Mouse (Mus musculus) granulocyte monocyte progenitor cell, adult 5-6 weeks (primary cell): ENCODE data around the gene Nfyb. TPM values are rescaled to one million over a fixed set of nuclear protein-coding genes. Genes with fewer than 3 reads are reported as not detected.
A peak's percentile ranks its signal among the peaks of the same experiment; 100 is the strongest.

Experiments
- ATAC-seq: replicated peaks from 2 replicates; pipeline ENCODE4 v1.8.0; 2016; ENCODE audit warnings: mild to moderate bottlenecking, moderate TSS enrichment, inconsistent platforms; ENCODE audit not compliant: poor library complexity, severe bottlenecking
- total RNA-seq, 2 experiments: library from RNA; stranded (forward) in 1 of 2; stranded (reverse) in 1 of 2; fragments of 200-712, 200-1000 nt in 1 of 2; fragments of >200 nt in 1 of 2; fragmentation: Nextera tagmentation in 1 of 2; gene quantifications; 2 replicates each; pipeline ENCODE4 v1.2.3; 2014 to 2017

The Nfyb gene
- total RNA-seq (2014; fragmentation: Nextera tagmentation) (27.2 and 41.6 TPM in 2 replicates), total RNA-seq (2017) (68.1 and 75.2 TPM in 2 replicates)

DNA sequence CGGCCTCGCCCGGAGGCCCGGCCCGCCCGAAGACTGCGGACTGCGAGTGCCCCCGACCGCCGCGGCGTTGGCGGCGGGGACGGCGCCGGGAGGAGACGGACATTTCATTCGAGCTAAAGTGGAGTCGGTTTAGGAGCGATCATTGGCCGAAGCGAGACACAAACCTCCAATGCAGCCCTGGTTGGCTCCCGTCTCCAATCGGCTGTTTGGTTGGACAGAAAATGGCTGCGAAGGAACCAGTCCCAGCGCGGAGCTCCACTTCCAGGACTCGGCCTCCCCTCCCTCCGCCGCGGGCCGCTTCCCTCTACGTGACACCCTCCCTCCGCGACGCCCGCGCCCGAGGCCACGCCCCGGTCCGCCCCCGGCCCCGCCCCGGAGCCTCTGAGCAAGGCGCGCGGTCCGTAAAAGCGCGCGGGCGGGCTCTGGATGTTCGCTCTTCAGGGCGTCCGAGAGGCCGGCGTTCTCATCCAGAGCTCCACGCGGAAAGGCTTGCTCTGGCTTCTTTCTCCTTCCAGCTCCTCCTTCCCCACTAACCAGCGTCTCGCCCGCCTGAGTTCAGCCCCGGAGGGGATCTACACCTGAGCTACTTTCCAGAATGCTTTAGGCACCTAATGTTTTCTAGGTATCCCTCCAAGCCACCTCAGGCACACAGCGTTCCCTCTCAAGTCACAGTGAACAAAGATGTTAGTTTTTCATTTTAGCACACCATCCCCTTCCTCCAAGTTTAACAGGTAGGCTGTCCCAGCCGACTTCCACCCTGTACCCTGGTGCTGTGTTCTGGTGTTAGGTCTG is at the start of gene Nfyb:
Gene Nfyb (minus strand): TSS at position 305 of the 792 bp plus-strand sequence.
- ATAC-seq = peak; percentile 97

DNA sequence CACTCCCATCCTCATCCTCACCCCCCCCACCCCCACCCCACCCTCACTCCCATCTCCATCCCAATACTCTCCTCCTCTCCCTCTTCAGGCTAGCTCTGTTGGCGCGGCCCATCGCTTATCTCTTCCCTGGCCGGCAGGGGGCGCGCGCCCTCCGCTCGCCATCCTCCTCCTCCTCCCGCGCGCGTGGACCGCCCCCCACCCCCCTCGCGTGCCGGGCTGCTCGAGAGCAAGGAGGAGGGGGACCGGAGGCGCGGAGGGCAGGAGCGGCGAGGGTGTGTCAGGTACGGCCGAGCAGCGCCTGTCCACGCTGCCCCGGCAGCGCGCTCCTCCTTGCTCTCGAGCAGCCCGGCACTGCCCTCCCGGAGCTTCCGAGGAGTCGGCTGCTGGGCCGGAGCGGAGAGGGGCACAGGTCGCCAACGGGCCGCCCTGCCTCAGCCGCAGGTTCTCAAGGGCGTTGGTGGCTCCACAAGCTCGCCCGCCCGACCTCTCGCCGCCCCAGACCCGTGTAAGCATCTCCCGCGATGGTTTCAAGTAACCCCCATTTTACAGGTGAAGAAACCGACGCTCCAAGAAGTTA is 48.0 kb upstream of the Nfyb start:
- peak; percentile 78 for ATAC-seq

DNA sequence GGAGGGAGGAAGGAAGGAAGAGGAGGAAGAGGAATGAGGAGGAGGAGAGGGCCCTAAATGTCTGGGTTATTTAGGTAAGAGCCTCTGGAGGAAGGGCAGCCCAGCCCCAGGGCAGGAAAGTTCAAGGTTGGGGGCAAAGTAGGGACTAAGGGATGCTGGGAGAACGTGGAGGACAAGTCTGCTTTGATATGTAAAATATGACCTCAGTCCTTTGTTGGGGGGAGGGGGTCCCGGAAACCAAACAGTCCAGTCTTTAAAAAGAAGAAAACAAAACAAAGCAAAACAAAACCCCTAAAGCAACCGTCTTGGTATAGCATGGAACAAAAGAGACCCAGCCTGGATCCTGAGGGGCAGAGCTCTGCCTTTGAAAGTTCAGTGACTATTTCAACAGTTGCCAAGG is 45.4 kb upstream of the Nfyb start:
- ATAC-seq = no peak

DNA sequence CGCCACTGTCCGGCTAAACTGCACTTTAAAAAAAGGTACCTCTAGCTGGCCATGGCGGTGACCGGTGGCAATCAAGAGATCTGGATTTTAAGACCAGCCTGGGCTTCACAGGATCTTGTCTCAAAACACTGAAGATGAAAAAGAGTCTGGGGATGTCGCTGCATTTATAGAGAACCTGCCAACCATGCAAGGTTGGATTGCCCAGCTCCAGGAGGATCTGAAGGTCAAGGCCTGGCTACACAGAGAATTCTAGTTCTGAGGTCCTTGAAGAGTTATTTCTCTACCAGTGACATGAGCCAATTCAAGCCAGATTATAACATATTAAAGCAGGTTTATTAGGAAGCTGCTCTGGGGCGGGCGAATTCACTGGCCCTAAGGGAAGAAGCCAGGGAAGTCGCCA is 44.9 kb upstream of the Nfyb start:
- no peak for ATAC-seq

DNA sequence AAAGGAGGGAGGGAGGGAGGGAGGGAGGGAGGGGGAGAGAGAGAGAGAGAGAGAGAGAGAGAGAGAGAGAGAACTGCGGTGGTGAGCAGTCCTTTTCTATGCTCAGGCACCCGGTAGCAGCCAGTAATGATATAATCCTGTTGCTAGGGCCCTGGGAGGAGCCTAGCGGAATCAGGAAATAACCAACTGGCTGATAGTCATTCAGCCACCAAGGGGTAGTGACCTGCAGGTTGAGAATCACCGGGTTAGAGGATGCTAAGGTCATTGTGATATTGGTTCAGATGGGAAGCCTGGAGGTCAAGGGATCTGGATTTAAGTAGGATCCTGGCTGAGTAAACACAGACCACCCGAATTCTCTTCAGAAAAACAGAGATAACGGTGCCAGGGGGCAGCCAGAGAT is 44.2 kb upstream of the Nfyb start:
- ATAC-seq = peak; percentile 53; the same call in 1 of the 2 replicates

DNA sequence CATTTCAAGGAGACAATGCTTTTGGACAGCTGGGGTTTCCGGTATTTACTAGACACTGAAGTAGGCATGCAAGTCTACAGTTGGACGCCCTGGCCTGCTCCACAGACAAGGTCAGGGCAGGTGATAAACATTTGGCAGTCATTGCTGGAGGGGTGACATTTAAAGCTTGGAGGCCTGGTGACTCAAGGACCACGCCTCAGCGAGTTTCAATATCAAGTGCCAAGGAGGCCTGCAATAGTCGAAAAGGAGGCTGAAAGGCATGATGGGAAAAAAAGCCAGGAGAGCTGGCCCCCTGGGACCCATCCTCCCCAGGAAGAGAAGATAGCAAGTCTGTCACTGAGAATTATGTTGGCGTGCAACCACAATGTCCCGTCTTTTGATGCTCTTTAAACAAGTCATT is 43.3 kb upstream of the Nfyb start:
- no peak for ATAC-seq

DNA sequence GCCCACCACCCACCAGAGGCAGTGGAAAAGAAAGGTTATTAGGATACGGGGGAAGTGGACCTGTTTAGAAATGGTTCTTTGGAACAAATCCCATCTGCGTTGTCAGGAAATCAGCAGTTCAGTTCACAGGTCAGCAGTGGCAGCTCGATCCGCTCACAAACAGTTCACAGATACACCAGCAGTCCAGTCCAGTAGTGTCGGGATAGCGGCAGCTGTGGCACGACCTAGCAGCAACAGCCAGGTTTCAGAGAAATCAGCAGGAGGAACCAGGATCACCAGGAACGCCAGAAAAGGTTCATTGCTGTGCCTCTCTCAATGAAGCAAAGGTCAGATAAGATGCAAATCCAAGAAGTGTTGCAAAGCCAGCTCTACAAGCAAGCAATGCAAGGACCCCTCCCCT is 42.5 kb upstream of the Nfyb start:
- no peak for ATAC-seq

DNA sequence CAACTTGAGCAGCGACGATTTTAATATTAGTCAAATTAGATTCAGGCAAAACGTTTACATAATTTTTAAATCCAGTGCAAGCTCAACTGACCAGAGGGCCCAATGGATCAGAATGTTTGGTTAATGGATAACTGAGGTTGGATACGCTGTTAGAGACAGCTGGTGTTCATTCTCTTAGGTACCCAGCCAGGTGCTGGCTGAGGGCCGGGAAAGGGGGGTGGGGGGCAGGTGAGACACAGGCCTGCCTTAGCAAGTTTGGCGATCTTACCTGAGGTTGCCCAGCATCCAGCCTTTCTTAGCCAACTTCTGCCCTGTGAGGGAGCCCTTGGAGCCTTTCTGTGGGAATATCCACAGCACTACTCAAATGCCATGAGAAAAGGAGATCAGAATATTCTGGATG is 41.2 kb upstream of the Nfyb start:
- no peak for ATAC-seq

DNA sequence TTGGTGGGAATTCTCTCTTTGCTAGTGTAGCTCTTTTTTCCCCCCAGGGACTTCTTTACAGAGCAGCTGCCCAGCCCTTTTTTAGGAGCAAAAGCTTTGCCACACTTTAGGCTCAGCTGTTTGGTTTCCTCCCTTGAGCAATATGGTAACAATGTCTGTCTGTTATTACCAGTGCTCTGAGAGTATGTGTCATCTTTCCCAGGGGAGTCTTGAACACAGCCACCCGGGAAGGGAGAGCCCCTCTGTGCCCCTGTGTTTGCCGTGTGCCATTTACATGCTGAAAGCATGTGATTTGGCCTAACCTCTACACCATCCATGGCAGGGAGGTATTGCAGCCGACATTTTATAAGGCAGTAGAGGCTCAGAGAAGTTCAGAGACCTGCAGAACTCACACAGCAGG is 40.5 kb upstream of the Nfyb start:
- no peak for ATAC-seq

DNA sequence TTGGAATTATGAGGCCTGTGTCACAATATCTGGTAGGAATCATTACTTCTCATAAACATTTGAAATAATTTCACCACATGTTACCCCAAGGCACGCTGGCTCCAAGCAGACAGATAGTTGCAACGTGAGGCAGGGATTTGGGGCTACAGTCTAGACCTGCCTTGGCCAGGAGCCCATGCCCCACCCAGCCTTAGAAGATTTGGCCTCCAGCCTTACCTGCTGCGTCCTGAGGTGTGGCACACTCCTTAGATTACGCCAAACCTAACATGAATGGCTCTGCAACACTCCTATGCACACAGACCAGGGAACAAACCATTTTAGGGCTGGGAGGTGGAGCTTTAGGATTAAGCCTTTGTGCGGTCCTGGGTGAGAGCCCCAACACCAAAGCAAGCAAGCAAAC is 36.1 kb upstream of the Nfyb start:
- ATAC-seq = no peak

DNA sequence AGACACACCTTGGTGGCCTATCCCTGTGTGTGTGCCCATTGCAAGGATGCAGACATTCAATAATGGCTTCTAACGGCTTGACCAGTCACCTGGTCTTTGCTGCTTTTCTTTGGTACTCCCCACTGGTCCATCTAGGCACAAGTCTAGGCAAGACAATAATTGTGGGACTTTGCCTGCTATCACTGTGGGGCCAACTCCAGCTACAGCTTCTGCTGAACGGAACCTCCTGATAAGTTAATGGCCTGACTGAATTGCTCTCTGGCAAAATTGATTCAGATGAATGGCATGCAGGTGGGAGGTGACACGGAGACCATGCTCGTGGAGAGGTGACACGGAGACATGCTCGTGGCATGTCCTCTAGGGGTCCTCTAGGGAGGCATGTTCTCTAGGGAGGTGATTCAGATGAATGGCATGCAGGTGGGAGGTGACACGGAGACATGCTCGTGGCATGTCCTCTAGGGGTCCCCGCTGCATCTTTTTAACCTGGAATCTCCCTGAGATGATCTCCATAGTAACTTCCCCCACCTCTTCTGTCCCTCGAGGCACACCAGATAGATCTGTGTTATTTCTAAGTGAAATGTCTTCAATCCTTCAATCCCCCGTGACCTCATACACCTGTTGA is 34.5 kb upstream of the Nfyb start:
- no peak for ATAC-seq

DNA sequence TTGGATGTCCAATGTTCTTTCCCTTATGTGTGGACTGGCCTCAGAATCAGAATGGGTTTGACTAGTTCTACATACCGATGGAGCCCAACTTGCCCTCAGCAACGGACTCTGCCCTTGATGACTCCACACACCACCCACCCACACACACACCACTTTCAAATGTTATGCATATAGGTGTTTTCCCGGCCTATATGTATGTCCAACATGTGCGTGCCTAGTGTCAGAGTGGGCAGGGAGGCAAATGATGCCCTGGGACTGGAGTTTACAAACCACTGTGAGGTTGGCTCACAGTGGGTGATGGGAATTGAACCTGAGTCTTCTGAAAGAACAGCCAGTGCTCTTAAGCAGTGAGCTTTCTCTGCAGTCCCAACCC is 33.2 kb upstream of the Nfyb start:
- ATAC-seq = no peak

DNA sequence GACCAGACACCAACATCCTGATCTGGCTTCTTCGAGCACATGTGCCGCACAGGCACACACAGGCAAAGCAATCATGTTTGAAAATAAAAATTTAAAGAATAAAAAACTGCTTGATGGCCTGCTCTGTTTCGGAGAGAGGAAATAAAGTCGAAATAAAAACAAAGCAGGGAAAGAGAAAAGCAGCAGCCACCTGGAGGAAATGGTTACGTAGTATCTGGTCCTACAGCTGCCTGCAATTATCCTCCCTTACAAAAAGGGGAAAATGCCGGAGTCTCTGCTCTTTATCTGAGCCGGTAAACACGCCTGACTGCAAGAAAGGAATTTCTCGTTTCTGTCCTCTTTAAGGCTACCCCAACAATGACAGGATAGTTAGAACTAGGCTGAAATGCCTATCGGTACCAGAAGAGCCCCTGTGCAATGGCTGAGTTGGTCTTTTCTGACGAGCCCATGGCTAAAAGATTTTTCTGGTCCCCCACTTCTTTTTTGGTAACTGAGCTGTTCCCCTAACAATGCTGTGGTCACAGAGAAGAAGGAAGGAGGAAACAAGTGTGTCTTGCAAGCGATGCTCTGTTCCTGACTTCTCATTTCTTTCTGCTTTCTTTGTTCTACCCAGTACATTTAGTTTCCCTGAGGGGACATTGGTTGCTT is 32.7 kb upstream of the Nfyb start:
- peak; percentile 70 for ATAC-seq

DNA sequence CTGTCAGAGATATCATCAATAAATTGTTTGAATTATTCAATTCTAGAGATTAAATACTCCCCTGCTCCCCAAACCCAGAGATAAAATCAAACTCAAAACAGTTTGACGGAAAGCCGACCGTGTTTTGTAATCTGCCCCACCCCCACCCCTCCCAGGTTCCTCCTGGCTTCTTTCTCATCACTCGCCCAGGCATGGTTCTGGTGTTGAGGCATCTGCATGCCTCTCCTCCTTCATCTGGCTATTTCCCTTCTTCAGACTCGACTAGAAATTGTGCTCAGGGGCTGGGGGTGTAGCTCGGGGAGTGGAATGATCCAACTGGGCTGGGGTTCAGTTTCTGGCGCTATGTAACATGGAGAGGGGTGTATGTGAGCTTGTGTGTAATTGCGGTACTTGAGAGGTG is 31.8 kb upstream of the Nfyb start:
- ATAC-seq = peak; percentile 18; the same call in 1 of the 2 replicates

DNA sequence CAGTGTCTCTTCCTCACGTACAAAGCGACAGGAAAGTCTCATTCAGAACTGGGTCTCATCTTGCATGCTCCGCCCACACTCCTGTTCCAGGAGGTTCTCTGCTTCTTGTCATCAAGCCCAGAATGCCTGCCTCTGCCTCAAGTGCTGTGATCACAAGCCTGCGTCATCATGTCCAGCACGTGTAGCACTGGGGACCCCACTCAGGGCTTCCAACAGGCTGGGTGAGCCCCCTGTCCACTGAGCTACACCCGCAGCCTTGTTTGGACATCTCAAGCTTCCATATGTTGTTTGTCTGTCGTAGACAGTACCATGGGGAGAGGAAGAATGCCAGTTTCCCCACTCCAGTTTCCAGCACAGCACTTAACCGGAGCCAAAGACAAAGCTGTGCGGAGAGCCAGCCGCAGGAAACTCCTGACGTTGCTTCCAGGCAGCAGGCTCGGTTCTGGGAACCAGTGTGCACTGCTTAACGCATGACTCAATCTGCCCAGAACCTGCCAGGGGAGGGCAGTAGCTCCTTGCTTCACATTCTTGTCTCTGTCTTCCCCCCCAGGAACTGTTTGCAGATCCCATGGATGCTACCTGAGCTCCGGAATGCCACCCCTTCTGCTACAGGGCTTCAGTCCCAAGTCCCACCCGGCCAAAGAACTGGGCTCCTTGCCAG is 31.3 kb upstream of the Nfyb start:
- ATAC-seq = peak; percentile 71

DNA sequence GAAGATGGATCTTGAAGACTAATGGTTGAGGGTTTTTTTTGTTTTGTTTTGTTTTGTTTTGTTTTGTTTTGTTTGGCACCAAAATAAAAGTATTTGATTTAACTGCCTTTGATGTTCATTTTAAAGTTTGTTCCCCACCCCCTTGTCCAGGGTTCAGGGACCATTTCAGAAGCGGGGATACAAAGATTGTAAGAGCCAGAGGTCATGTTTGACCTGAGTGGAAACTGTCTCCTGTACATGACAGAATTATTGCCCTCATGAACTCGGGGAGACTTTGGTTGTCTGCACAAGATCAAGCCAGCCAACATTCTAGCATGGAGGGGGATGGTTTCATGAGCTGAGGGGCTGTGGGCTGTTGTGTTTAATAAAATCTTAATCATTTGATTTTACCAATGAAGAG is 28.4 kb upstream of the Nfyb start:
- no peak for ATAC-seq

DNA sequence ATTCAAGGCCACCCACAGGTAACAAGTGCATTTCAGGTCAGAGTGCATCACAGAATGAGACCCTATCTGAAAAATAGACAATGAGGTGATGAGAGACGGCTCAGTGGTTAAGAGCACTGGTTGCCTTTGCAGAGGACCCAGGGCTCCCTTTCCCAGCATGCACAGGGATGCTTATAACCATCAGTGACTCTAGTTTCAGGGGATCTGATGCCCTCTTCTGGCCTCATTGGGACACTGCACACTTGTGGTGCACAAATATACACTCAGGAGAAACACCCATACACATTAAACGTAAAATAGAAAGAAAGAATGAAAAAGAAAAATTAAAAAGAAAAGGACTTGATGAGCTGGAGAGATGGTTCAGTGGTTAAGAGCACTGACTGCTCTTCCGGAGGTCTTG is 27.8 kb upstream of the Nfyb start:
- no peak for ATAC-seq

DNA sequence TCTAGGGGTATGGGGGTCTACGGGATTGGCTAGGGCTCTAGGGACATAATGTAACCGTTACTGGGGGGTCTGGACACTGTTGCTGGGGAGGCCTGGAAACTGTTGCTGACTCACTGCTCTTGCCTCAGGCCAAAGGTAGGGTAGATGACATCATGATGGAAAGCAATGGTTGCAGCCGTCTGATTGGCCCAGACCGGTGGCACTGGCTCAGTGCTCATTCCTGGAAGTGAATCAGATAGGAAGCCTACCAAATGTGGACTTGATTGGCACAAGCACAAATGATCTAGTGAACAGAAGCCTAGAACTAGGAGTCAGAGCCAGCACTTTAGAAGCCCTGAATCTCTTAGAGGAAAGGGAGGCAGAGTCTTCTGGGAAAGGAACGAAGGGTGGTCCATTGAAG is 26.6 kb upstream of the Nfyb start:
- ATAC-seq = no peak

DNA sequence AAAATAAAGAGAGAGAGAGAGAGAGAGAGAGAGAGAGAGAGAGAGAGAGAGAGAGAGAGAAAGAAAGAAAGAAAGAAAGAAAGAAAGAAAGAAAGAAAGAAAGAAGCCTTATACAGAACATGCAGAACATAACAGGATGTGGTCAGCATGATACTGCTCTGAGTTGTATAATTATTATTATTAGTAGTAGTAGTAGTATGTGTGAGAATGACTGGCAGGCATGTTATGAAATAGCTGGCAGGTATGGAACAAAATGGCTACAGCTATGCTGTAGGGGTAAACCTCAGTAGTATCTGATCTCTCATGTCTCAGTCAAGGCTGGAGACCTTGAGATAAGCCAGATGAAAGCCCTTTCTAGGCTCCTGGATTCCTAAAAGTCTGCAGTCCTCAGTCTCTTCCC is 25.2 kb upstream of the Nfyb start:
- ATAC-seq = no peak

DNA sequence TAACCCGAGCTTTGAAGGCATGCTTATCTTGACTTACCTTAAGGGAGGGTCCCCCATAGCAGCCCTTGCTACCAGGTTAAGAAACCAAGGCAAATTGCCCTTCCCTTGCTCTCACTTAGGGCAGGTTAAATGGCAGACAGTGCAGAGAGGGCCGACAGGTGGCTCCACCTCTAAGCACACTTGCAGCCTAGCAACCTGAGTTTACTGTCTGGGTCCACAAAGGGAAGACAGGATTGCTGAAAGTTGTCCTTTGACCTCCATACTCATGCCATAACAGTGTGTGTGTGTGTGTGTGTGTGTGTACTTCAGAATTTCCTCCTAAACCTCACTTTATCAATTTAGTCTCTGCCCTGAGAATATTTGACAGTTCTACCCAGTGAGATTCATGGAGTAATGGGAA is 18.5 kb upstream of the Nfyb start:
- no peak for ATAC-seq

DNA sequence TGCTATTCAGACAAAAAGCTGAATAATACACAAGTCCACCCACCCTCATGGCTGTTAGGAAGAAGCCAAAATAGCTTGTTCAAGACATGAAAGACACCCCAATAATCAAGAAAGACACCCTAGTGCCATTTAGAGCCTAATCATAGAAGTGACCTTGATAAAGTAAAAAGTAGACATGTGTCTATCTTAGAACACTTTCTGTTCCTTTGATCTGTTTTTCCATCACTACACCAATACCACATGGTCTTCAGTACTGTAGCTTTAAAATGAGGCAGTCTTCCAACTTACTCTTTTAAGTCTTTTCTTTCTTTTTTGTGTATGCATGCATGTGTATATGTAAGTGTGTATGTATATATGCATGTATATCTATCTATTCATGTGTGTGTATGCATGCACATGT is 16.9 kb upstream of the Nfyb start:
- no peak for ATAC-seq
